Comparison of ENCODE assay signal across 25 mouse cellular contexts in the genomic region with DNA sequence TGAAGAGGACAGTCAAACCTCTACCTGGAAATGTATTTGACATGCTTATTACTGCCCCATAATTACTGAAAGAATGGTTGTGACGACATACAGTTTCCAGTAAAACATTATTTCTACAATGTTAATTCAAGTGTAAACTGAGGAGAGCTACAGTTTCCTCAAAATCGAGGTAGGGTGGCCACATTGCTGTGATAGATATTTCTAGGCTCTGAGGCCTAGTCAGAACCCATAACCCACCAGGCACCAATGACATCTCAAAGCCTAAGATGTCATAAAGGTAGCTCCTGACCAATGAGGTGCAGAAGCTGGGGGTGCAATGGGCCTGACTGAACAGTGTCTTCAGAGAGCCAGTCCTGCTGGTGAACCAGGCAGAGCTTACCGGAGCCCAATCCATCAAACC. TPM values are rescaled to one million over a fixed set of nuclear protein-coding genes. Genes with fewer than 3 reads are reported as not detected.
"Had no signal": no experiment of that assay in that cellular context is flagged by ENCODE, and none has a peak within 500 bp of the region (broad histone marks: within the 10 kb centered on the region; RNA-seq: fewer than 3 reads in every experiment).

A gene (plus strand): TSS at position 301 of the 400 bp plus-strand sequence.

- H3K4me3 ChIP-seq: neural tube, embryonic 12.5 days; neural tube, embryonic 13.5 days; neural tube, embryonic 15.5 days; stomach, embryonic 15.5 days had no signal

- DNase-seq: retina, postnatal 1 day; right cerebral cortex, adult 18-20 months; right cerebral cortex, postnatal 14 days; right cerebral cortex, postnatal 25 days; right cerebral cortex, postnatal 4 days; spleen, adult 18-20 months; thymus, adult 18-20 months; thymus, adult 2 months; thymus, postnatal 14 days; thymus, postnatal 25 days; thymus, postnatal 36 days; thymus, postnatal 4 days had no signal

- H3K36me3 ChIP-seq: neural tube, embryonic 12.5 days; neural tube, embryonic 13.5 days; neural tube, embryonic 15.5 days; stomach, embryonic 15.5 days had no signal

- H3K4me1 ChIP-seq: neural tube, embryonic 12.5 days; neural tube, embryonic 13.5 days; neural tube, embryonic 15.5 days; stomach, embryonic 15.5 days had no signal

- H3K27ac ChIP-seq: neural tube, embryonic 12.5 days; neural tube, embryonic 13.5 days; neural tube, embryonic 15.5 days; stomach, embryonic 15.5 days; stomach, postnatal 0 days had no signal

- H3K27me3 ChIP-seq: neural tube, embryonic 12.5 days; neural tube, embryonic 13.5 days; neural tube, embryonic 15.5 days; stomach, embryonic 15.5 days had no signal

RNA-seq across cellular contexts. Expression of the gene that starts here (rescaled TPM):
- polyA plus RNA-seq: neural tube, embryonic 11.5 days; neural tube, embryonic 12.5 days; neural tube, embryonic 13.5 days; neural tube, embryonic 14.5 days; neural tube, embryonic 15.5 days; small intestine, adult 2 months; spleen, adult 2 months; stomach, embryonic 14.5 days; stomach, embryonic 15.5 days; stomach, embryonic 16.5 days; stomach, postnatal 0 days; thymus, adult 2 months; thymus, postnatal 0 days; urinary bladder, adult 2 months had no signal
